Mouse (Mus musculus): ENCODE measurements around the gene Abcc3. TPM values are rescaled to one million over a fixed set of nuclear protein-coding genes. Genes with fewer than 3 reads are reported as not detected.

Gene Abcc3
- polyA plus RNA-seq (2014; fragmentation: Nextera tagmentation; extraction: Ambion mirVana) = 0.49 and 0.57 TPM in 2 replicates

DNA sequence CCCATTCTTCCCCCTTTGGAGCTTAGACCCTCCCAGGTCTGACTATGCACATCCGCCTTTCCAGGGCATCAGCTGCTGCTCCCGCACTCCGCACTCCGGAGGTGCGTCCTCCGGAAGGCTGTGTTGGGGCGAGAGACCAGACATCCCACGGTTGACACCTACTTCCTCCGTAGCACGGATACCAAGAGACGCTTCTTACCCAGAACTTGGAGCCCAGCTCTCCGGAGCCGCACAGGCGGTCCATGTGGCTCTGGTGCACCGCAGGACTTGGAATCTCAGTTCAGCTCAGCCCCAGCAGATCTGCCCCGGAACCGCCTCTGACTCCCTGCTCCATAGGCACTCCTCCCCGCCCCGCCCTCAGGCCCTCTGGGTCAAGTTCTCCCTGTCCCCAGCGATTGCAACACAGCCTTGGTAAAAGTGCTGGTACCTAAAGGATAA, at the start of gene Abcc3:
Abcc3 (minus strand) TSS at position 326 of the 438 bp plus-strand sequence.
- Histone ChIP-seq H3K27ac (ENCODE audit: low read depth, low read length) (no peak within 1 kb of the TSS), H3K9ac (ENCODE audit: low read length) (no peak within 1 kb of the TSS), H3K27me3 (ENCODE audit: control insufficient read depth, insufficient read depth, low read length) (no peaks in the 10 kb centered on the region; the same call in 1 of the 2 replicates), H3K4me1 (replicated peaks; ENCODE audit: control insufficient read depth, insufficient read depth, low read length) (no peaks in the 10 kb centered on the region), H3K9me3 (ENCODE audit: control insufficient read depth, low read length) (no peaks in the 10 kb centered on the region), H3K36me3 (ENCODE audit: control insufficient read depth, insufficient read depth, low read length) (no peaks in the 10 kb centered on the region), H3K4me2 (ENCODE audit: low read depth, low read length, severe bottlenecking) (peak within 1 kb of the TSS; percentile 34; the same call in 1 of the 2 replicates), H3K4me3 (ENCODE audit: low read depth, low read length) (no peak within 1 kb of the TSS)
- ATAC-seq (replicated peaks; ENCODE audit: low FRiP score) (no peak), DNase-seq (ENCODE audit: low spot score) (no peak)
- WGBS = 14% methylated on average over 20 of the region's 20 CpGs

- Histone ChIP-seq H3K4me1 (replicated peaks; ENCODE audit: control insufficient read depth, insufficient read depth, low read length) (peaks cover 14% of the 10 kb centered on the region), H3K9ac (ENCODE audit: low read length) (no peak overlapping the region), H3K4me2 (ENCODE audit: low read depth, low read length, severe bottlenecking) (no peak overlapping the region), H3K27ac (ENCODE audit: low read depth, low read length) (no peak overlapping the region), H3K36me3 (ENCODE audit: control insufficient read depth, insufficient read depth, low read length) (no peaks in the 10 kb centered on the region), H3K9me3 (ENCODE audit: control insufficient read depth, low read length) (no peaks in the 10 kb centered on the region), H3K27me3 (ENCODE audit: control insufficient read depth, insufficient read depth, low read length) (no peaks in the 10 kb centered on the region), H3K4me3 (ENCODE audit: low read depth, low read length) (no peak overlapping the region)
- 61% methylated on average over 9 of the region's 9 CpGs for WGBS
- DNase-seq (ENCODE audit: low spot score) (no peak), ATAC-seq (replicated peaks; ENCODE audit: low FRiP score) (no peak)
These were observed 49.0 kb upstream of the Abcc3 start for GRCm38 (mm10) chr11:94441752-94442151.

DNA sequence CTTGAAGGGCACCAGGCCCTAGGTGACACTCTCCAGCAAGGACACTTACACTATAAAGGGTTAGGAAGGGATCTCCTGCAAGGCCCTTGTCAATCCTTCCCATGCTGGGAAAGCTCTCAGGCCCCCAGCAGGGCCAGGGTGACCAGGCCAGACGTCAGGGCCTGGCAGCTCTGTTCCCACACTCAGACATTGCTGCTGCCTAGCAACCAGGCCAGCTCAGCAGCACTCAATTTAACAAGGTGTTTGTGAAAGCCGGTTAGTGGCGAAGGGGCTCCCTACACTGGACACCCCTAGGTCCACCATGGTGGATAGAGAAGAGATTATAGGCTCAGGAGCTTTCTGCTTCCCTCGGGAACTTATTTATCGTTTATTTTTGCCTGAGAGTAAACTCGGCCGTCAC, 48.3 kb upstream of the Abcc3 start:
- H3K27ac ChIP-seq (ENCODE audit: low read depth, low read length) = peak overlapping the region; percentile 41; the same call in 1 of the 2 replicates
- DNase-seq (ENCODE audit: low spot score) (no peak), ATAC-seq (replicated peaks; ENCODE audit: low FRiP score) (no peak)
- WGBS = 32% methylated on average over 7 of the region's 7 CpGs
- H3K4me2 ChIP-seq (ENCODE audit: low read depth, low read length, severe bottlenecking) = no peak overlapping the region
- H3K27me3 ChIP-seq (ENCODE audit: control insufficient read depth, insufficient read depth, low read length) = no peaks in the 10 kb centered on the region
- no peak overlapping the region for H3K4me3 ChIP-seq (ENCODE audit: low read depth, low read length)
- peaks cover 14% of the 10 kb centered on the region for H3K4me1 ChIP-seq (replicated peaks; ENCODE audit: control insufficient read depth, insufficient read depth, low read length)
- H3K9ac ChIP-seq (ENCODE audit: low read length) = no peak overlapping the region
- no peaks in the 10 kb centered on the region for H3K36me3 ChIP-seq (ENCODE audit: control insufficient read depth, insufficient read depth, low read length)
- H3K9me3 ChIP-seq (ENCODE audit: control insufficient read depth, low read length) = no peaks in the 10 kb centered on the region

DNA sequence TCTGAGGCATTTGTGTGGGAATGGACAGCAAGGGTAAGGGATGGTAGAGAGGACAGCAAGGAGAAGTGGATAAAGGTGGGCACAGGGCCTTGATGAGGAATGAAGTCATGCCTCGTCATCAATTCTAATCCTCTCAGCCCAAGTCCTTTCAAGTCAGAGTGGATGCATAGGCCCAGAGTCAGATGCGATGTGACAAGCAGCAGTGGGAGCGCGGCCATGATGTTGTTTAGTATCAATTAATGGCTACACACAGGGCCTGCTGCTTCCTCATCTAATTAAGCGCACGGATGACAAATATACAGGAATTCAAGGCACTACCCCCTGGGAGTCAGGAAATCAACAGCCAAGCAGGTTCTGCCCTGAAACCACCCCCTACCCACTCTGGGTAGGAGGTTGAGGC, 47.6 kb upstream of the Abcc3 start:
- no peak overlapping the region for H3K27ac ChIP-seq (ENCODE audit: low read depth, low read length)

GRCm38 (mm10) chr11:94429011-94429651, 36.3 kb upstream of the Abcc3 start:
- Histone ChIP-seq H3K4me1 (replicated peaks; ENCODE audit: control insufficient read depth, insufficient read depth, low read length) (peaks cover 11% of the 10 kb centered on the region; the same call in 1 of the 2 replicates), H3K27me3 (ENCODE audit: control insufficient read depth, insufficient read depth, low read length) (no peaks in the 10 kb centered on the region), H3K4me2 (ENCODE audit: low read depth, low read length, severe bottlenecking) (no peak overlapping the region), H3K36me3 (ENCODE audit: control insufficient read depth, insufficient read depth, low read length) (no peaks in the 10 kb centered on the region), H3K9ac (ENCODE audit: low read length) (no peak overlapping the region), H3K27ac (ENCODE audit: low read depth, low read length) (0 out of 2 replicates have a peak overlapping the region, but pooled peaks have one; percentile 25), H3K9me3 (ENCODE audit: control insufficient read depth, low read length) (no peaks in the 10 kb centered on the region), H3K4me3 (ENCODE audit: low read depth, low read length) (no peak overlapping the region)
- DNase-seq (ENCODE audit: low spot score) (no peak), ATAC-seq (replicated peaks; ENCODE audit: low FRiP score) (peak; percentile 53)
- 34% methylated on average over 9 of the region's 9 CpGs for WGBS

More for the DNA sequence above, 47.6 kb upstream of the Abcc3 start:
- Histone ChIP-seq H3K4me3 (ENCODE audit: low read depth, low read length) (no peak overlapping the region), H3K9ac (ENCODE audit: low read length) (no peak overlapping the region), H3K36me3 (ENCODE audit: control insufficient read depth, insufficient read depth, low read length) (no peaks in the 10 kb centered on the region), H3K27me3 (ENCODE audit: control insufficient read depth, insufficient read depth, low read length) (no peaks in the 10 kb centered on the region), H3K9me3 (ENCODE audit: control insufficient read depth, low read length) (no peaks in the 10 kb centered on the region), H3K4me1 (replicated peaks; ENCODE audit: control insufficient read depth, insufficient read depth, low read length) (peaks cover 14% of the 10 kb centered on the region), H3K4me2 (ENCODE audit: low read depth, low read length, severe bottlenecking) (no peak overlapping the region)
- ATAC-seq (replicated peaks; ENCODE audit: low FRiP score) = no peak
- 62% methylated on average over 6 of the region's 6 CpGs for WGBS
- no peak for DNase-seq (ENCODE audit: low spot score)

- peak overlapping the region; percentile 62 for H3K27ac ChIP-seq (ENCODE audit: low read depth, low read length)
- H3K9me3 ChIP-seq (ENCODE audit: control insufficient read depth, low read length) = no peaks in the 10 kb centered on the region
- no peak overlapping the region for H3K4me3 ChIP-seq (ENCODE audit: low read depth, low read length)
- H3K36me3 ChIP-seq (ENCODE audit: control insufficient read depth, insufficient read depth, low read length) = no peaks in the 10 kb centered on the region
- 51% methylated on average over 4 of the region's 4 CpGs for WGBS
- H3K9ac ChIP-seq (ENCODE audit: low read length) = no peak overlapping the region
- 0 out of 2 replicates have a peak, but pooled peaks cover 11% of the 10 kb centered on the region for H3K4me1 ChIP-seq (replicated peaks; ENCODE audit: control insufficient read depth, insufficient read depth, low read length)
- no peaks in the 10 kb centered on the region for H3K27me3 ChIP-seq (ENCODE audit: control insufficient read depth, insufficient read depth, low read length)
- peak; percentile 72 for DNase-seq (ENCODE audit: low spot score)
- ATAC-seq (replicated peaks; ENCODE audit: low FRiP score) = peak; percentile 52; the same call in 1 of the 2 replicates
- no peak overlapping the region for H3K4me2 ChIP-seq (ENCODE audit: low read depth, low read length, severe bottlenecking)
These were observed 35.5 kb upstream of the Abcc3 start for GRCm38 (mm10) chr11:94428091-94428835.

DNA sequence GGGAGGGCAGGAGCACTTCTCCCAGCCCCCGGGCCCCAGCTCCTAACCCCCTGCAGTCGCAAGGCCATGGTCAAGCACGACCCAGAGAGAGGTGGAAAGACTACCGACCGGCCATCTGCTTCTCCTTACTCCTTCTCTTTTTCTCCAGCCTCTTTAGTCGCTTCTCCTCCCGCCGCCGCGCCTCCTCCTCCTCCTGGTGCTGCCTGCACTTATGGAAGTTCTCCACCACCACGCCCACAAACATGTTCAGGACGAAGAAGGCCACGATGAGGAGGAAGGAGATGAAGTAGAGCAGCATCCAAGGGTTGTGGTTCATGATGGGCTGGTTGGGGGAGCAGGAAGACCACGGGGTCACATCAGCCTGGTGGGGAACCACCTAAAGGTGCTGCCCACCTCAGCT, 32.9 kb upstream of the Abcc3 start:
- no peak overlapping the region for H3K4me2 ChIP-seq (ENCODE audit: low read depth, low read length, severe bottlenecking)
- H3K27me3 ChIP-seq (ENCODE audit: control insufficient read depth, insufficient read depth, low read length) = no peaks in the 10 kb centered on the region
- H3K9ac ChIP-seq (ENCODE audit: low read length) = no peak overlapping the region
- 0 out of 2 replicates have a peak, but pooled peaks cover 11% of the 10 kb centered on the region for H3K4me1 ChIP-seq (replicated peaks; ENCODE audit: control insufficient read depth, insufficient read depth, low read length)
- H3K36me3 ChIP-seq (ENCODE audit: control insufficient read depth, insufficient read depth, low read length) = no peaks in the 10 kb centered on the region
- DNase-seq (ENCODE audit: low spot score) (no peak), ATAC-seq (replicated peaks; ENCODE audit: low FRiP score) (no peak)
- no peak overlapping the region for H3K4me3 ChIP-seq (ENCODE audit: low read depth, low read length)
- WGBS = 66% methylated on average over 14 of the region's 14 CpGs
- H3K27ac ChIP-seq (ENCODE audit: low read depth, low read length) = no peak overlapping the region
- H3K9me3 ChIP-seq (ENCODE audit: control insufficient read depth, low read length) = no peaks in the 10 kb centered on the region

GRCm38 (mm10) chr11:94425215-94425614, 32.4 kb upstream of the Abcc3 start:
- Histone ChIP-seq H3K36me3 (ENCODE audit: control insufficient read depth, insufficient read depth, low read length) (no peaks in the 10 kb centered on the region), H3K4me2 (ENCODE audit: low read depth, low read length, severe bottlenecking) (no peak overlapping the region), H3K4me1 (replicated peaks; ENCODE audit: control insufficient read depth, insufficient read depth, low read length) (0 out of 2 replicates have a peak, but pooled peaks cover 11% of the 10 kb centered on the region), H3K27me3 (ENCODE audit: control insufficient read depth, insufficient read depth, low read length) (no peaks in the 10 kb centered on the region), H3K9me3 (ENCODE audit: control insufficient read depth, low read length) (no peaks in the 10 kb centered on the region), H3K9ac (ENCODE audit: low read length) (no peak overlapping the region), H3K27ac (ENCODE audit: low read depth, low read length) (no peak overlapping the region), H3K4me3 (ENCODE audit: low read depth, low read length) (no peak overlapping the region)
- no peak for ATAC-seq (replicated peaks; ENCODE audit: low FRiP score)
- DNase-seq (ENCODE audit: low spot score) = no peak
- 67% methylated on average over 5 of the region's 5 CpGs for WGBS
